Mouse (Mus musculus) cortical plate, adult 2 months (tissue): ENCODE results near the gene Acot8.

Experiments
- CTCF ChIP-seq: fragments of 200-500 bp; IDR thresholded peaks from 2 replicates; pipeline ENCODE4 v1.5.1; 2011; ENCODE audit warnings: mild to moderate bottlenecking, control low read depth, low read length; ENCODE audit not compliant: insufficient read depth; ENCODE audit errors: extremely low read depth
- POLR2A ChIP-seq: fragments of 200-500 bp; IDR thresholded peaks from 2 replicates; pipeline ENCODE4 v1.6.1; 2011; ENCODE audit warnings: mild to moderate bottlenecking, low read length, control low read depth; ENCODE audit not compliant: insufficient read depth; ENCODE audit errors: extremely low read depth

DNA sequence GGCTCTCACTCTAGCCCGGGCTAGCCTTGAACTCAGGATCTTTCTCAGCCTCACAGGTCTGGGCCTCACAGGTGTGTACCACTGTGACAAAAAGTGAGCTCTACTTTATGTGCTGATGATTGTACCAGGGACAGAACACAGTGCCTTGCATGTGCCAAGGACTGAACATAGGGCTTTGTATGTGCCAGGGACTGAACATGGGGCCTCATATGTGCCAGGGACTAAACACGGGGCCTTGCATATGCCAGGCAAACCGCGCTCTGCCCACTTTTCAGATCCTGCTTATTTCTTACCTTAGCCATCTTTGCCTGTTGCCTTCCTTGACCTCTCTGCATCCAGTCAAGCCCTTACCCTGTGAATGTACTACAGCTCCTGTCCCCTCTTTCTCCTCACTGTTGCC is 42.7 kb downstream of the Acot8 start:
- TF ChIP-seq CTCF (no peak), POLR2A (no peak)
